Mouse (Mus musculus) lung, postnatal 0 days (tissue): ENCODE measurements around the gene Ccdc148.

Experiments
- CTCF ChIP-seq: IDR thresholded peaks from 2 replicates; pipeline ENCODE4 v1.5.1; 2016; ENCODE audit warnings: antibody characterized with exemption, mild to moderate bottlenecking
- EP300 ChIP-seq: IDR thresholded peaks from 2 replicates; pipeline ENCODE4 v1.6.1; 2016; ENCODE audit warnings: antibody characterized with exemption, mild to moderate bottlenecking, control low read depth

- TF ChIP-seq CTCF (no peak), EP300 (no peak)
Measured at GRCm38 (mm10) chr2:59166976-59167375, 6.5 kb upstream of the Ccdc148 start.
